Mouse (Mus musculus) urinary bladder, postnatal 36 days (tissue): ENCODE data around the gene Gmcl1.

Experiments
- DNase-seq, 2 experiments: peaks; one replicate each; pipeline ENCODE4 v3.0.0; 2022; ENCODE audit warnings: low spot score in 2 of 2, mixed read lengths in 1 of 2

Gmcl1 gene

DNA sequence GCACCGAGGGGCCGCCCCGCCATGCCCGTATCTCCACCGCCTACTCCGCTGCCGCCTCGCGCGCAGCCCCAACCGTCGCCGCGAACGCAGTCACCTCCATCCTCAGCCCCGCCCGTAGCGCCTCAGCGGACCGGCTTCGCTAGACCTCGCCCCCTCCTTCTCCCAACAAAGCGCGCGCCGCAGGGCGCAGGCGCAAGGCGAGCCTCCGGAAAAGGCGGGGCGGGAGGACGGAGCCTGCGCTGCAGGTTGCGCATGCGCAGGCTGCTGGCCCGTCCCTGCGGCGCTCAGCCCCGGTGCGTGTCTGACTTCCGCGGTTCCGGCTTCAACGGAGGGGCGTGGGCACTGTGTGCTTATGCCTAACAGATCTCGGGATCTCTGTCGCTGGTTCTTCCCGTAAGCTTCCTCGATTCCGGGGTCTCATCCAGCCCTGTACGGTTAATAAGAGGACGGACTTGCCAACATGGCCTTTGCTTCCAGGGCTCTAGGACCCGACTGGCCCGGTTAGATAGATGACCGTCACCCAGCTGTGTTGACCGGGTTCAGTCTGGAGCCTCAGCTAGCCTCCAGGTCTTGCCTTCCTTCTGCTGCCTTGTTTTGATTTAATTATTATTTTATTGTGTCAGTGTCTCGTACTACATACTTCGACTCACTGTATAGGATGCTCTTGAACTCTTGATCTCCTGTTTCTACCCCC is at the start of gene Gmcl1:
TSS of gene Gmcl1 (minus strand) at position 201 of the 694 bp plus-strand sequence.
- DNase-seq: peak; percentile 84 to 91

DNA sequence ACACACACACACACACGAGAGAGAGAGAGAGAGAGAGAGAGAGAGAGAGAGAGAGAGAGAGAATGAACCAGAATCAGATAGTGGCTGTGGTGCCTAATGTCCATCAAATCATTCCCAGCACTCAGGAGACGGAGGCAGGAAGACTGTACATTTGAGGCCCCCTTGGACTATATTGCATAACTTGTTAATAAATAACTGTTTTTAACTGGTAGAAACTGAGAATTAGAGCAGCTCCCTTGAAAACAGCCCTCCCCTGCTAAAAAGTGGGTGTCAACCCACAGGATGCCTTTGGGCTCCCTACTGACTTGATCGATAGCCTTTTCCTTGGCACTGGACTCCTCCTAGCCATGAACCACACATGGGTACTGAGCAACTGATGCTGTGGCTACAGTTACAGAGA is 49.2 kb upstream of the Gmcl1 start:
- no peak for DNase-seq

- DNase-seq: no peak
These were observed 48.3 kb upstream of the Gmcl1 start for GRCm38 (mm10) chr6:86781361-86781957.

- no peak for DNase-seq
These were observed 45.9 kb upstream of the Gmcl1 start for GRCm38 (mm10) chr6:86778910-86779594.

DNA sequence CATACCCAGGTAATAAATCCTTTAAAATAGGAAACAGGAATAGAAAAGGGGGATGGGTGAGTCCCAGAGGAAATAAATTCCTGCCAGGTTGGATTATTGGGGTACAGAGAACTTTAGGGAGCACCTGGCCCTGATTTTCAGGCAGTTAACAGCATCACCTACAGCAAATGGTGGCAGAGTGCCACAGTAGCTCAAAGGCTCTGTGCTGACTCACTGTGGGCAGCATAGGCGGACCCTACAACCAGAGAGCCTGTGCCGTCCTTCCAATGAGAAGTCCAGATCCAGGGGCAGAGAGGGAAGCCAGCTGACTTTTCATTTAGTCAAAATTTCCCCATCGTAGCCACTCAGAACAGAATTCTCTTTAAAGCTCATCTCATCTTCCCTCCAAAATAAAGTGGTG is 44.0 kb upstream of the Gmcl1 start:
- peak in 1 of 2 experiments; percentile 14 for DNase-seq

DNA sequence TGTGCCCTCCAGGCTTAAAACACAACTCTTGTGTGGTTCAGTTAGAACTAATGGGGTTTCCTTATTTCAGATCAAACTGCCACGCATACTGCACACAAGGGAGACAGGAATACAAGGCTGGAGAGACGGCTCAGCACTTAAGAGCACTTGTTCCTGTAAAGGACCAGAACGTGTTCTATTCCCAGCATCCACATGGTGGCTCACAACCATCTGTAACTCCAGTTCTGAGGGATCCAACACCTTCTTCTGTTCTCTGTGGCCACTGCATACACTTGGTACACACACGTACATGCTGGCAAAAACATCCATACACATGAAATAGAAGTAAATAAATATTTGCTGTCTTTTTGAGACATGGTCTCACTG is 43.5 kb upstream of the Gmcl1 start:
- no peak for DNase-seq

- peak in 1 of 2 experiments; percentile 30 for DNase-seq
These were observed 43.0 kb upstream of the Gmcl1 start for GRCm38 (mm10) chr6:86776001-86776705.

- no peak for DNase-seq
These were observed 41.8 kb upstream of the Gmcl1 start for GRCm38 (mm10) chr6:86774937-86775336.

GRCm38 (mm10) chr6:86773830-86774229 is 40.6 kb upstream of the Gmcl1 start:
- DNase-seq: no peak

DNA sequence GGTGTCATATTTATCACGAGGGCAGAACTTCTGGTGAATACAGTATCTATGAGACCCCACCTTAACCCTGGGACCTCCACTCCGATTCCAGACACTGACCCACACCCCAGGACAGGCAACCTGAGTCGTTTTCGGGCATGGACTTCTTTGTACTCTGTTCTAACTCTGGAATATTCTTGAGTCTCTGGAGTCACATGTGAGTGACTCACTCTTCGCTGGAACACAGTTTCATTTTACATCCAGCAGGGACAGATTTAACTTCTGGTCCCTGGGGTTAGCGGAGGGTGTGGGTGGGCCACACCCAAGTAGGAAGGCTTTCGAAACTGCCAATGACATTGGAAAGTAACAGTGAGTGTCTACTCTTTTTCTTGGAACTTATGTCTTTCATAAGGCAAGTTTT is 39.4 kb upstream of the Gmcl1 start:
- DNase-seq: peak in 1 of 2 experiments; percentile 40

DNA sequence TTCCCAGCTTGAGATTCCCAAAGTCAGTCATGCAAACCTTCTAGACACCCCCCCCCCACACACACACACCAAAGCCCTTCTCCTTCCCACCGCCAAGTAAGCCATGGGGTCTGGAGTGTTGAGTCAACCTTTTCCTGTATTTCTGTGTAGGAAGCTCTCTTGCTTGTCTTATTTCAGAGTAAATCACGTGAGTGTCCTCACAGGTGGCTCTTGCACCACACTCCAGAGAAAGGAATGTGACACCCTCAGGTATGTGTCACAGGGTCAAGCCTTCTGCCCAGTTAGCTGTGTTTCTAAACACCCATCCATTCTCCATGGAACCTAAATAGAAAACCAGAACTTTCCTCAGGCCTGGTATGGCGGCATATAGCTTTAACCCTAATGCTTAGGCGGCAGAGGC is 35.8 kb upstream of the Gmcl1 start:
- DNase-seq: no peak

DNA sequence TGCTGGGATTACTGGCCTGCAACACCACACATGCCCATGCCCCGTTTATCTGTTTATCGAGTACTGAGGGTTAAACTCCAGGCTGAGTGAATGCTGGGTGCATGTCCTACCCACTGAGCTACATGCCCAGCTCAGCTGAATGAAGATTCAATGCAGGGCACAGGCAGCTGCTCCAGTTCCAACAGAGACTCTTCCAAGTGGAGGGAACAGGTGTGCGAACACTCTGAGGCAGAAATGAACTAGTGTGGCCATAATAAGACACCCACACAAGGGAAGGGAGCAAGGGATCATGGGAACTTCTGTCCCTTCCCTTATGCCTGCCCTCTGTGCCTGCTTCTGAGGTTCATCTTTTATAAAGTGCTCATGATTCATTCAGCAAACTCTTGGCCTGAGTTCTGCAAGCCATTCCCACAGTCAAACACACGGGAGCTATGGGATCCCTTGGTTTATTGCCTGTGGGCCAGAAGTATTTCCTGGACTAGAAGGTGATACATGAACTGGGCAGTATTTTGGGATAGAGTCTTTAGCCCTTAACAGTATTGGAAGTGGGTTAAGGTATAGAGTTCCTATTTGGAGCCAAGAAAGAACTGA is 35.1 kb upstream of the Gmcl1 start:
- DNase-seq: no peak

DNA sequence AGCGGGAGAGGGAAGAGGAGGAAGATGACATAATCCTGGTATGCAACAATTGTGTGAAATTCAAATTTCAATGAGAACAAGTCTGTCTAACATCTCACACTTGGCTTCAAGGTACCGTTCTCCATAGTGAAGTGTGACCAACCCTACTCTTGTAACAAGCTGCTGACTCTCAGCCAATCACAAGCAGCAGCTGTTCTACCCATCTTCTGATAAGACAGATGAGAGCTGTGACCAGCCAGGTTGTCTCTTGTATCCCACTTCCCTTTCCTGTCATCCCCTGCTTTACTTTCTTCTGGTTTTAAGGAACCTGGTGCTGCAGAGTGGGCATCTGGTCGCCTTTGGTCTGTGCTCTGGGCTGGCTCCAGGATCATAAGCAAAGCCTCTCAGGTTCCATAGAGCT is 34.3 kb upstream of the Gmcl1 start:
- no peak for DNase-seq

DNA sequence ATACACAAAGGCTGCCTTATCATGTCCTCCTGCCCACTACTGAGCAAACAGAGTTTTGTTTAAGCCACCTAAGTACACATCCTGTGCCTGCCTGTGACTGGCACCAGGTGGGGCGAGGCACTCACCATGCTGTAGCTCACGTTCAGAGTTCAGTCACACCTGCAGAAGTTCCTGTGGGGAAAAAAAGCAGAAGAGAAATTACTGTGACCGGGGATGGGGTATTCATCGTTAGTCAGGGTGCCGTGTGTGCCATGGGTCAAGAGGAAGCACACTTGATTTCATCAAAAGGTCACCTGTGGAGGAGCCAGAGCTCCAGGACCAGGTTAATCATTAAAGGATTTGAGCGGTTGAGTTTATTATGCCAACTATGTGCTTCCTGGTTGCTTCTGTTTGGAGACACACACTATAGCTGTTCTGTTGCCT is 32.5 kb upstream of the Gmcl1 start:
- DNase-seq: peak; percentile 47 to 48

DNA sequence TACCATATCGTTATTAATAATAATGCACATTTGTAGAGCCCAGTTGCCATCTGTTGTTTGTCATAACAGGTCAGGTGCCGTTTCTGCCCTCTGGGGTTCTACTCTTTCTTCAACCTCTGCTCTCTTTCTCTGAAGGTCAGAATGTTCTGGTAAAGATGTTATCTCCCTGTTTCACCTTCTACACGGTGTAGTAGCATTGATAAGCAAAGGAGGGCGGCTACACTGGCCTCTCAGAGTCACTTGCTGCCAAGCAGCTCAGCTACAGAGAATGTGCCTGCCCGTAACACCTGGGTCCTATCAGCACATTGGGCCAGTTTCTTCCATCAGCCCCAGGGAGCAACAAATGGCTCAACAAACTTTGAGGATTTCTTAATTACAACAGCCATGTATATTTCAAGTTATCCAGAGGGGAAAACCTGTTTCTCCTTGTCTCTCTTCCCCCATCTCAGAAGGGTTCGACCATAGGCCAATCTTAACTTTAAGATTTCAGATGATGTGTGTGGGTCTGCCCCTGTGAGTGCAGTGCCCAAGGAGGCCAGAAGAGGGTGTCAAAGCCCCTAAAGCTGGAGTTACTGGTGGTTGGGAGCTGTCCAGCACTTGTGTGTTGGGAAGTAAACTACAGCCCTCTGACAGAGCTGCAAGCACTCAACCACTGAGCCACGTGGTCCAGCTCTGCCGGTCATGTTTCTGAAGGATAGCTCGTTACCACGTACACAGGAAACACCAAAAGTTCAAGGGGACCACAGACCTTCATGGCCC is 21.1 kb upstream of the Gmcl1 start:
- DNase-seq: peak; percentile 29 to 30

DNA sequence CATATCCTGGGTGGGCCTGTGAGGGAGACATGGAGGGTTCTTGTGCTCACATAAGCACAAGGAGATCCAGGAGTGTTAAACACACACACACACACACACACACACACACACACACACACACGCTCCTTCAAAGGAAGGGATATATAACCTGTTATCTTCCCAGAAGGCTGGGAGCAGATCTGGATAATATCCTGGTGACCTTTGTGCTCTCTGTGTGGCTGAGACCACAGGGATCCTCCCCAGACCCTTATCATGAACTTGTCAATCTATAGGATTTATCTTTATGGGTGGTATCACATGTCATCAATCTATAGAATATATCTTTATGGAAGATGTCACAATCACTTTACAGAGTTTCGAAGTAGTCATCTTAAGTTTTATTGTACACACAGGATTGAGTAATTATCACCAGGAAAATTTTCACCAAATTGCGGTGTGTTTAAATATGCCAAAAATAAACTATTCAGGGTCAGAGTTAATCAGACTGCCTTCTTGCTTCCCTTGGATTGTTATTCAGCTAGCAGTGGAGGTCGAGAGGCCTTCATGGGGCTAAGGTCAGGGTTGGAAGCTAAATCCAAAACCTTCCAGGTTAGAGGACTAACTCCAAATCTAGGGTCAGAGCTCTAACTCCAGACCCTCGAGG is 19.8 kb upstream of the Gmcl1 start:
- no peak for DNase-seq

GRCm38 (mm10) chr6:86750961-86751360 is 17.8 kb upstream of the Gmcl1 start:
- DNase-seq: no peak

- DNase-seq: no peak
These were observed 16.6 kb upstream of the Gmcl1 start for GRCm38 (mm10) chr6:86749817-86750216.

- DNase-seq: peak; percentile 34 to 40
These were observed 14.0 kb upstream of the Gmcl1 start for GRCm38 (mm10) chr6:86747171-86747570.

DNA sequence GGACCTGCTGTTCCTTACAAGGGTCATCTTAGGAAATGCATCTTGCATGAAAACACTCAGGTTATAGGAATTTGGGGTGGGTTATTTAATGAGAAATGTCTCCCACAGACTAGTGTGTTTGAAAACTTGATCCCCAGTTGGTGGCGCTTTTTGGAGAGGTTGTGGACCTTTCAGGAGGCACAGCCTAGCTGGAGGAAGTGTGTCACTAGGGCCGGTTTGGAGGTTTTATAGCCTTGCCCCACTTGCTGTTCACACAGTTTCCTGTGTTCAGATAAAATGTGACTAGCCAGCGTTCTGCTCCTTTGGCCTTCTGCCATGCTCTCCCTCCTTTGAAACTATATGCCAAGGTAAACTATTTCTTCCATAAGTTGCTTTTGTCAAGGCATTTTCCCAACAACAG is 7.5 kb upstream of the Gmcl1 start:
- no peak for DNase-seq

GRCm38 (mm10) chr6:86736830-86737229 is 3.6 kb upstream of the Gmcl1 start:
- DNase-seq: no peak
